Mouse (Mus musculus) testis, postnatal 14 days (tissue): ENCODE results near the gene Rsf1.

Experiments
- DNase-seq: peaks from one replicate; pipeline ENCODE4 v3.0.0; 2021; ENCODE audit warnings: low spot score

Gene Rsf1

DNA sequence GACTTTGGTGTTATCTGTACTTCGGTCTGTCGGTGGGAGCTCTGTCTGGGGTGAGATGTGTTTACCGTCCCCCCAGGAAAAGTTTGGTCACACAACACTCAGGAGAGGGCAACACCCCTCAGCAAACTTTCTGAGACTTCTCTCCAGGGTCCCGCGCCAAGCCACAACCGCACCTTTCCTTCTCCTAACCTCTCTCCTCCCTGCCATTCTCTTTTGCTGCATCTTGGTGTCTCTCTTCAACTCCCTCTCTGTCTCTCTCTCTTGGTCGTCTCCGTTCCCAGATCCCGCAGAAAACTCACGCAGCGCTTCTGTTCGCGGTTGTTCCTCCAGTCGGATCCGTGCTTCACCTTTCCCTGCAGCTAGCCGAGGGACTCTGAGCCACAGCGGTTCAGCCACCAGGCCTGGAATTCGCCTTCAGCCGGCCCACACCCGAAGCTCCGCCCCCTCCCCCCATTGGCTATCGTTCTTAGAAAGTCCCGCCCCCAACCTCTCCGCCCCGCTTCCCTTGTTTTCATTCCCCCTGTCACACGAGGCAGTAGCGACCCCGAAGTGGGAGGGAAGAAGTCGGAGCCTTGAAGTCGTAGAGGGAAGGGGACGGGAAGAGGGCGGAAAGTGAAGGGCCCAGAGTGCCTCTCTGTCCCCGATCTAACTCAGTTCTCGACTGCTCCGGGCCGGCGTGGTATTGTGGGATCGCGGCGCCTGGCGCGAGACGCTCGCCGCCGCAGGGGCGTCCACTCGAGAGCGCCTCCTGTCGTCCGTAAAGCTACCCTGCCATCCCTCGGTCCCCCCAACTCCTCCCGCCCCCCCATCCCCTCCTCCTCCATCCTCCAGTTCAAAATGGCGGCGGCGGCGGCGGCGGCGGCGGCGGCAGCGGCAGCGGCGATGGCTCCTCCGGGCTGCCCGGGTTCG is at the start of gene Rsf1, which contains the start of gene Aamdc:
Gene Rsf1 (plus strand): TSS at position 823 of the 909 bp plus-strand sequence.
Gene Aamdc (minus strand): TSS at position 431 of the 909 bp plus-strand sequence.
- peak; percentile 95 for DNase-seq

DNA sequence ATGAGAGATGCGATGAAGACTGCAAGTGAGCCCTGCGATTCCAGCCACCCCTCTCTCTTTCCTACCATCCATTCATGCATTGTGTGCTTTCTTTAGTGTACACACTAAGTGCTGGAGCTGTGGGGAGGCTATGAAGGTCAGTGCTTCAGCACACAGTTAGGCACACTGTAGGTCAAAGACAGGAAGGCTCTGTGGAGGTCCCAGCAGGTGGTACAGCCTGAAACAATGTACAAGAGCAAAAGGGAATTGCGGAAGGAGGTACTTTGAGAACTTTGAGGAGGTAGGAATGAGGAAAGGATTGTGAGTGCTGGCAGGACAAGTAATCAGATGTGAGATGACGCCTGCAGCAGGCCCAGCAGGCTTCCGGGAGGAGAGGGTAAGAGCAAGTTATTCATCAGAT is 44.2 kb upstream of the Rsf1 start:
- no peak for DNase-seq

DNA sequence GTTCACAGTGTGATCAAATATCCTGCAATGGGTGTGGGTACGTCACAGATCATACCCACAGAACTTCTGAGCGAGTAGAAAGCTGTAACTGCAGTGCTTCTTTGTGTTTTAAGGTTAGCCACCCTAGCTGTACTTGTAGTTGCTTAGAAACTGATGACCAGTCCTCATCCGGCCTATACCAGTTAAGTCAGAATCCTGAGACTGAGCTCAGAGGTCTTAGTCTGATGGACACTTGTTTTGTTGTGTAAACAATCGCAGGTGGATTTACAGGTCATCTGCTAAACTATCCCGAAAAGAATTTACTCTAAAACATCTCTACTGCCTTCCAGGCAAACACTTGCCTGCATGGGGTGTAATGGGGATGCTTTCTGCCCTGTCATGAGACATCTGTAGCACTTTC is 43.1 kb upstream of the Rsf1 start:
- DNase-seq = no peak

DNA sequence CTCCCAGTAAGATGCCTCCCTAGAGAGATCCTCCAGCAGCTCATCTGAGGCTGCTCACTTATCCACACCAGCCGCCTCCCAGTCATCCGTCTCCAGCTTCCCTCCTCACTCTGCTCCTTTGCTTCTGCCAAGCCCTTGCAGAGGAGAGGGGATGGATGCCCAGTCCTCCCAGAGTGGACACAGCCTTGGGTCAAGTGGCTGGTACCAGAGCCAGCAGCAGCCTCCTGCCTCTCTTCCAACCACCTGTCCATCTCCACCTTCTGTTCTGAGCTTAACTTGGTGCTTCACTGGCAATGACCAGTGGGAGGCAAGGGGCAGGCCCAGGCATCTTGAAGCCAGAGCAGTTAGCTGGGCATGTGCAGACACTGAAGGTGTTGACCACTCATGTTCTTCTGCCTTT is 33.2 kb upstream of the Rsf1 start:
- no peak for DNase-seq

DNA sequence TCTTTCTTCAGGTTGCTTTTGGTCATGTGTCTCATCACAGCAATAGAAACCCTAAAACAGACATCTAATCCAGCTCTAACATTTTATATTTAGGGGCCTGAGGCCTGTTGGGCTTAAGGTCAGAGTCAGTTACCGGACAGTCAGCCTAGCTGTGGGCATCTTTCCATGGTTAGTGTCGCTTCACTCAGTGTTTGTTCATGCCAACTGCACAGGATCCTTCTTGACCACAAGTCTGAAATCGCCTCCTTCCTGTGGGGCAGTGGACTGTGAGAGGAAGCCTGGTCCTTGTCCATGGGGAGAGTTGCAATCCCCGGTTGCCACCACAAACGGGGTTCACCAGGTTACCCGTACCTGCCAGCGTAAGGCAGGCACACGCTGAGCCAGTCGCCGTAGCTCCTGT is 30.4 kb upstream of the Rsf1 start:
- DNase-seq = no peak

DNA sequence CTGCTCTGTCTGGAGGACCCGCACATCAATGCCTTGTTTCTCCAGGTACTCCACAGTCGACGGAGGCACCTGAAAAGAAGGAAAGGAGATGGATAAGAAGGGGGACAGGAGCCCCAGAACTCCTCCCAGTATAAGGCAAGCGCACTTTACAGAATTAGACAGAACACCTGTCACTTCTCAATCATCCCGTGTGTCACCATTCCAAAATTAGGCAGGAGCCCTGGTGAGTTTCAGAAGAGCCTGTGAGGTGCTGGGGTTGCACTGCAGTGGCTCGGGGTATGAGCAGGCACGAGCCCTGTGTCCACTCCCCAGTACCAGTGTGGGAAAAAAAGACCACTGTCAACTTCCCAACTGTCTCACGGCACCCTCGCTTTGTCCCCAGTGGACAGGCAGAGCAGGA is 29.0 kb upstream of the Rsf1 start:
- no peak for DNase-seq

DNA sequence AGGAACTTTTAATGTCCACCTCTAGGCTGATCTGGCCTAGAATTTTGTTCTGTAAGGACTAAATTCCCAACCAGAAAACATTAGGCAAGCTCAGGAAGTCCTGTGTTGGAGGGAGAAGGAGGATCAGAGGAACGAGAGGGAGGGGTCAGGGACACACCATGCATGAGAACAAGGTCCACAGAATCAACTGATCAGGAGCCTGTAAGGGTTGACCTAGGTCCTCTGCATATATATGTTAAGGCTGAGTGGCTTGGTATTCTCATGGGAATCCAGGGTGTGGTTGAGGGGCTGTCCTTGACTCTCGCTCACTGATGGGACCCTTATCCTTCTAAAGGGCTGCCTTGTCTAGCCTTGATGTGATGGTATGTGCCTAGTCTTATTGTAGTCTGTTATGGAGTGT is 16.1 kb upstream of the Rsf1 start:
- DNase-seq = no peak

DNA sequence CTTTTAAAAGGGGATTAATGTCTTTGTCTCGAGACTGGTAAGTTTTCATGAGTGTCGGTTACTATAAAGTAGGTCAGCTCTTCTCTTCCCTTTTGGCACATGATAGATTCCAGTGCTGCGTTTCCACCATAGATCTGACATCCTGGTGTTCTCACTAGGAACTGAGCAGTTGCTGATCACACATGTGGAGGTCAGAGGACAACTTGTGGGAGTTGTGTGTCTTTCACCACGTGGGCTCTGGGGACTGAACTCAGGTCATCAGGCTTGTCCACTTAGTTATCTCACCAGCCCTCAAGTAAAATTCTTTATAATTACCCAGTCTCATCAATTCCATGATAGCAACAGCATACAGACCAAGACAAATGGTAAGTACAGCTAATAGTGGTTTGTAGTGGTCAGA is 10.3 kb upstream of the Rsf1 start:
- no peak for DNase-seq

DNA sequence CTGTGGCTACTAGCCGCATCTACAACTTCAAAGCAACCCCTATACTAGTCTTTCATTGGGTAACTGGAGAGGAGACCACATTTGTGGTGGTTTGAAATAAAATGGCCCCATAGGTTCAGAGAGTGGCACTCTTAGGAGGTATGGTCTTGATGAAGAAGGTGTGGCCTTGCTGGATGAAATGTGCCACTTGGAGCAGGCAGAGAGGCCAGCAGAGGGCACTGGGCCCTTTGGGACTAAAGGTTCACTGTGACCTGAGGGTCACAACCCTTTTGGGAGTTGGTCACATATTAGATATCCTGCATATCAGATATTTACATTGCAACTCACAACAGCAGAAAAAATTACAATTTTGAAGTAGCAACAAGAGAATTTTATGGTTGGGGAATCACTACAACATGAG is 9.3 kb upstream of the Rsf1 start:
- DNase-seq = no peak

DNA sequence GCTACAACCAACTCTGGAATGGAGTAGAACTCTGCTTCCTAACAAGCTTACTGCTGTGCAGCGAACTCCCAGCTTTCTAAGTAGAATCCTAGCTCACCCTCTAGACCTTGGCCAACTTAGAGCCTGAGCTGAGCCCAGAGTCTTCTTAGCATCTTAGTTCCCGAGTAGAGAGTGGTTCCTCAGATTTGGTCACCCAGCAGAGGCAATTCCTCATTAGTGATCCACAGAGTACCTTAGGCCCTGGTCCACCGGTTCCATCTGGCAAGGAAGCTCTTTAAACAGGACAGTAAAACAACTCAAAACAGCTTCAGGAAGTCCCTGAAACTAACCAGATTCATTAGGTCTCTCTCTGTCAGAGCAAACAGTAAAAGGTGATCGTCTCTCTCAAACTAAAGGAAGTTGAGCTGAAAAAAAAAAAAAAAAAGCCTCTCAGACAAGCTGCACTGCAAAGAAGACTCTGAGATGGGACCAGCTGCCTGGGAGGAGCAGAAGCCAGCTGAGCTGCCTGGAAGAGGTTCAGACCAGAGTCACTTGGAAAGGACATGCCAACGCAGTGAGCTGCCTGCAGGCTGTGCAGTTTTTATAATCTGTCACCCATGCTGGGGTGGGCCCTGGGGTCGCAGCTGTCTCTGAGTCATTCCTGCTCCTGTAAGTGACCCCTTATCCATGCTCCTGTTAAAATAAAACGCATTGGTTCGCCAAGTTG is 1.2 kb upstream of the Rsf1 start:
- DNase-seq = peak; percentile 57

DNA sequence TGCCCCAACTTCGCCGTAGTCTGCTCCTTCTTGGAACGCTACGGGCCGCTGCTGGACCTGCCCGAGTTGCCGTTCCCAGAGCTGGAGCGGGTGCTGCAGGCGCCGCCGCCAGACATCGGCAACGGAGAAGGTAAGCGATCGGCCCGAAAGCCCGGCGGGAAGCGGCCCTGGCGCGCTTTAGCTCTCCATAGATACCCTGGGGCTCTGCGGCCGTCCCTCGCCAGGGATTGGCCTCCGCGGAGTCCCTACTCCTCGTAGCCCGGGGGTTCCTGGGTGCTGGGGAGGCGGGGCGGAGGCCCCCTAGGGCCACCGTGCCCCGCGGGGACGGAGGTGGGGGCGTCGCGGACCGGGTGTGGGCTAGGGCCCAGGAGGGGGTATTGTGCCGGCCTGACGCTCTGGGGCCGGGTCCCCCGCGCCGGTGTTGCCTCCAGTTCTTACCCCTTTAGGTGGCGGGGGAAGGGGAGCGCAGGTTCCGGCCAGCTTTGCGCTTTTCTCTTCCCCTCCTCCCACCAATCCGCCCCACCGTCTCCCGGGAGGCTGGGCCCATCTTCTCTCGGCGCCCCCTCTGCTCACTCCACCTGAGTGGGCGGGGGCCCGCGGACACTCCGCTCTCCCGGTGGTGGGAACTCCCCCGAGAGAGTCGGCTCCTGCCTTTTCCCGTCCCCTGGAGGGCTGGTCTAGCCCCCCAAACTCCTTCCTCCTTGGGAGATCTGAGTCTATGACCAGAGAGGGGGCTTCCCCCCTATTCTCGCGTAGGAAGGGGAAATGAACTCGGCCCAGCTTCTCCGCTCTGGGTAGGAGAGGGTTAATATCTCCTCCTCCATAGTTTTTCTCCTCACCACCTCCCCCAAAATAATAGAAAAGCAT is 520 bp downstream of the Rsf1 start:
- DNase-seq = peak; percentile 76

DNA sequence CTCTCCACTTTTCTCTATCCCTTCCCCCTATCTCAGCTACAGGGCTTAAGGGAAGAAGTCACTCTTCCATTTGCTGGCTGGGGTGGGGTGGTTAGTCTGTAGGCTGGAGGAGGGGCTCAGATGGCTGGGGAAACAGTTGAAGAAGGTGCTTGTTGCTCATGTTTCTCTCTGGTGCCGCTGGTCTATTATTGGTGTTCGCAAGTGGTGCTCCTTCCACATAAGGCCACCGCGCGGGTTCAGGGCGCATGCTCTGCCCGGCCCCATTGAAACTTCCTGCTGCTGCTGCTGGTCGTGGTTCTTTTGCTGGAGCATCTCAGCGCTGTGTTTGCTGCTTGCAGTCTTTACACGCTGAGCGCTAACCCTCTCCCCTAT is 1.1 kb downstream of the Rsf1 start:
- peak; percentile 81 for DNase-seq

DNA sequence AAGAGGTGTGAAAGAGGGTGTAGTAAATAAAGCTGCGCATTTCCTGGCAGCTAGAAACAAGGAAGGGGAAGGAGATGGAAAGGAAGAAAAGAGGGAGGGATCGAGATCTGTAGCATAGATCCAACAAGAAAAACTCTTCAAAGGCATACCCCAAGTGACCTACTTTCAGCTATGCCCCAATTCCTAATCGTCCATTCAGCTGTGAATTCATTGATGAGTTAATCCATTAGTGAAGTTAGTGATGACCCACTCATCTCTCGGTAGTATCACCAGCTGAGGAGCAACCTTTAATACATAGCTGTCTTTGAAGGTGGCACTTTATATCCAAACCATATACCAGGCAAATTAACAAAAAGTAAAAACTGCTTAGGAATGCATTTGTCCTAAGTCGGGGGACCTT is 8.8 kb downstream of the Rsf1 start:
- no peak for DNase-seq

DNA sequence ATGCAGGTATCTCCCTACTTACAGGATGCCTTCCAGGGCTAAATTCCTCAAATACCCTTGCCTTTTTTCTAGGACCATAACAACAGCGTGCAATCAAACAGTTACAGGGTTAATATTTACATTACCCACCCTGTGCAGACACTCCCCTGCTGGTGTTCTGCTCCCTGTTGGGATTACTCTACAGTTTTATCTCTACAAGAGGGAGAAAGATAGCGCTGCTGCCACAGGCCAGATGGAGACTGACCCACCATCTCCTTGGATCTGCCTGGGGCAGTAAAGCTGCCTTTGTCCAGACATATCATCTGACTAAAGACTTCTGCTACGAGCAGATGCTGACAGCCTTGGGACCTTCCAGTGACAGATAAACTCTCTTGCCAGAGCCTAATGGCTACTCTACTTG is 10.8 kb downstream of the Rsf1 start:
- no peak for DNase-seq

DNA sequence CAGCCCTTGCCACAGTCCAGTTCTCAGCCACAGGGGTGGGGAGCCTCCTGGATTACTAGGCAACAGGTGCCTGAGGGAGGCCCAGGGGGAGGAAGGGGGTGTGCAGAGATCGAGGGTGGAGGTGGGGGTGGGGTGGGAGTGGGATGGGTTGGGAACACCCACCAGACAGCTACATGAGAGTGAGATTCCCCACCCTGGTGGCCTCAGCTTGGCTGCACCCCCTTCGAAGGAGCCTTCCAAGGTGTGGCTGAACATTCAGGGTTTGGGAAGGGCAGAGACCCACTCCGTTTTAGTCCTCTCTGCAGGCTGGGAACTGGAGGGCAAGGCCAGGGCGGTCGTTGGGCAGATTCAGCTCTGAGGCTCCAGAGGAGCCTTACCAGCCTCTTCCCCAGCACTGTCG is 11.6 kb downstream of the Rsf1 start:
- DNase-seq = no peak

DNA sequence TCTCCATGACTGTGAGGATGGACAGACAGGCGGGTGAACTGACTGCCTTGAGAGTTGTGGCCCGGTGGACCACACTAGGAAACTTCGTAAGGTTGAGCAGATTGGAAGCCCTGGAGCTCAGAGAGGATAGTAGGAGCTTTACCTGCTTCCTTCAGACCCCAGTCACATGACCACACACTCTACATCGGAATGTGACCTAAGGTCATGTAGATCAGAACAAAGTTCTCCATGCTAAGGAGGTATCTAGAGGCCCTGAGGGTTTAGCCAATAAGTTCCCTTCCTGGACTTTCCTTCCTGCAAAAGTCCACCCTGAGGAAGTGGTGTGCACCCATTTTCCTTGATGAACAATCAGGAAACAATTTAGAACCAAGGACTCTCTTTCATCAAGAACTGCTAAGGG is 12.7 kb downstream of the Rsf1 start:
- no peak for DNase-seq

DNA sequence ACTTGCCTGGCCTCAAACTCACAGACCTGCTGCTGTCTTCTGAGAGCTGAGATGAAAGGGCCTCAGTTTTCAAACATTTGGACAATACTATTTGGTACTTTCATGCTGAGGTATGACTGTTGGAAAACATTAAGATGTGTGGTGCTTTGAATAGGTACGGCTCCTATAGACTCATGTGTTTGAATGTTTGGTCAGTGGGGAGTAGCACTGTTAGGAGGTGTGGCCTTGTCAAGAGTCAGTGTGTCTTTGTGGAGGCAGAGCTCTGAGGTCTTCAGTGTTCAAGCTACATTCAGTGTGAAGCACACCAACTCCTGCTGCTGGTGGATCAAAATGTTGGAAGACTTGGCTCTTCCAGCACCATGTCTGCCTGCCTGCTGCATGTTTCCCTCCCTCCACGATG is 13.8 kb downstream of the Rsf1 start:
- no peak for DNase-seq

DNA sequence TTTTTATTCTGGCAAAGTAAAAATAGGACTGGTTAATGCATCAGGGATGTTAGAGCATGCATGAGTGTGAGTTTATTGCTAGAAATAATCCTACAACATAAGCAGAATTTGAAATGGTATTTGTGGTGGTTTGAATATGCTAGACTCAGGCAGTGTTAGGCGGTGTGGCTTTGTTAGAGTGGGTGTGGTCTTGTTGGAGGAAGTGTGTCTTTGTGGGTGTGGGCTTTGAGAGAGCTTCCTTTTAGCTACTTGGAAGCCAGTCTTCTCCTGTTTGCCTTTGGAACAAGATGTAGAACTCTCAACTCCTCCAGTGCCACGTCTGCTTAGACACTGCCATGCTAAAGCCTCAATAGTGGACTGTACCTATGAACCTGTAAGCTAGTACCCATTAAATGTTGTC is 18.9 kb downstream of the Rsf1 start:
- no peak for DNase-seq

DNA sequence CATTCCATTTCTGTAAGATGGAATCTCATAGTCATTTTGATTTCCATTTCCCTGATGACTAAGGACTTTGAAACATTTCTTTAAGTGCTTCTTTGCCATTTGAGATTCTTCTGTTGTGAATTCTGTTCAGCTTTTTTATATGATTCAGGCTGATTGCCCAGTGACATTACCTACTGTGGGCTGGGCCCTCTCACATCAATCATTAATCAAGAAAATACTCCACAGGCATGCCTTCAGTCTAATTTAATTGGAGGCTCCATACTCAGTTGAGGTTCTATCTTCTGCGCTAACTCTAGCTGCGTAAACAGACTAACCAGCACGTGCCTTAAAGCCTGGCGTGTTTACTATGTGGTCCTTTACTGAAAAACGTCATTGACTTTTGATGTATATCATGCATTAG is 41.7 kb downstream of the Rsf1 start:
- no peak for DNase-seq

DNA sequence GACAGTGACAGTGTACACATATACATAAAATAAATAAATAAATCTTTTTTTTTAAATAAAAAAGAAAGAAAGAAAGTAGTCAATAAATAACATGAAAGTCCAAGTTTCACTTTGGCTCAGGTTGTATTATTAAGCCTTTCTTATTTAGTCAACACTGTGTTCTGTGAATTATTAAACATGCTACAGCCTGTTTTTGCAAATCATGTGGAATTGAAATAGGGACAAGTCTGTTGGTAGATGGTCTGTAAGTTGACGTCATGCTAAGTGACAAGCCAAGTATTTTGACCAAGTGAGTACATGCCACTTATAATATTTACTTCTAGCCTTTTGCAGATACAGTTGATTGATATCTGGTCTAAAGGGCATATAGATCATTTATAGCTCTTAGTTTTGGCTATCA is 43.0 kb downstream of the Rsf1 start:
- no peak for DNase-seq

DNA sequence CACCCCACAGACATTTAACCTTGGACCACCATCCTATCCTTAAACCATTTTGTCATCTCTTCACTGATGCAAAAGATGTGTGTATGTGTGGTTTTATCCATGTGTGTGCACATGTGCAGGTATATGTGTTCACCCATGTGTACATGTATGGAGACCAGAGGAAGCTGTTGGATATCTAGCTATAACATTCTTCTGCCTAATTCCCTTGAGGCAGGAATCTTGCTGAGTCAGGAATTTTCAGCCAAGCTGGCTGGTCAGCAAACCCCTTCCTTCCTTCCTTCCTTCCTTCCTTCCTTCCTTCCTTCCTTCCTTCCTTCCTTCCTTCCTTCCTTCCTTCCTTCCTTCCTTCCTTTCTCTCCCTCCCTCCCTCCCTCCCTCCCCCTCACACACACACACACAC is 43.7 kb downstream of the Rsf1 start:
- no peak for DNase-seq

DNA sequence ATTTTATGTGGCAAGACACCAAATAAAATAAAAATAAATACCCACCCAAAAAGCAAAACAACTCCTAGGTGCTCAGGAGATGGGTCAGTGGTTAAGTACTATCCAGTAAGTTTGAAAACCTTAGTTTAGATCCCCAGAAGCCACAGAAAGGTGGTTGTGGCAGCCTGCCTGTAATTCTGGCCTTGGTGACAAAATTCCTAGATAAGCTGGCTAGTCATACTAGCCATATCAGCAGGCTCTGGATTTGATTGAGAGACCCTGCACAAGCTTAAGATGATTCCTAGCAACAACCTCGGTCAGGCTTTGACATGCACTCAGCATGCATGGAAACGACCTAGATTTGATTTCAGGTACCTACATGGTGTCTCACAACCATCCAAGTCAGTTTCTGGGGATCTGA is 49.7 kb downstream of the Rsf1 start:
- DNase-seq = no peak

DNA sequence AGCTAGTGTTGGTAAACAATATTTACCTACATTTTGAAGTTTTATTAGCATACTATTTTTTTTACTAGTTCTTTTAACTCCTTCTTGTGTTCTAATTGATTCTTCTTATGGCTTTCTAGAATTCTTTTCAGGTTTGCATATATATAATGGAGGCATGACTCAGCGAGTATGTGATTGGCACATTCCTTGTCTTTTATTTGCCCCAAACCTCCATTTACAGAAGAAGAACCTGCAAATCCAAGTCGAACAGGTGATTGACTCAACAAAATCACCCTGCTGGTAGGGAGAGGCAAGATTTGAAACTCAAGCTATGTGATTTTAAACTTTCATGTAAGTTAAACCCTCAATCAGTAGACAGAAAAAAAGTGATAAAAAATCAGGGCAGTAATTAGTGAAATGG is 51.6 kb downstream of the Rsf1 start:
- DNase-seq = no peak
